In the genomic region with DNA sequence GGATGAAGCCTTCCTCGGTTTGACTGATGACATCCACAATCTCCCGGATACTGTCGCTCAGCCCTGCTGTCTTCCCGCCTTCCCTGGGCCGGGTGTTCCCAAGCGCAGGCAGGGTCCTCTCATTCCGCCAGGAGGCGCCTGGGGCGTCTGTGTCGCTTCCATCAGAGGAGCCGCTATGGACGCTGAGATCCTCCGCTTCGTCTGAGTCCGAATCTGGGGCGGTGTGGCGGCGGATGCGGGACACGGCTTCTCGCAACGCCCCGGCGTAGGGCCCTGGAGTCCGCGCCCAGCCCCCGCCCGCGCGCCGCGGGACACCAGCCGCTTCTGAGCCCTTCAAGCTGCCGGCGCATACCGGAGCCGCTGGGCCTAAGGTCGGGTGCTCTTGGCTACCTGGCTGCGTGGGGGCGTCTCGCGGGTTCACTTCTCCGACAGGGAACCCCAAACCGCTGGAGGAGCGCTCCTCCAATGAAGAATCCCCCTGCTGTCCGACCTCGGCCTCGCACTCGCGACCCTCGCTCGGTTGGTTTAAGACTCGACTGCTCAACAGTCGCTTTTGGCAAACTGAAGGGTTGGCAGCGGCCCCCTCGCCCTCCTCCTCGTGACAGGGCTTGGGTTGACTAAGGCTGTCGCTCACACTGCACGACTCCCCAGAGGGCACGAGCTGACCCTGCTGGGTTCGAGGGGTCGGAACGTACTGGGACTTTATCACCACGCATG, we compare ENCODE assay signal across 8 mouse cellular contexts. TPM values are rescaled to one million over a fixed set of nuclear protein-coding genes. Genes with fewer than 3 reads are reported as not detected.
A peak's percentile ranks its signal among the peaks of the same experiment; 100 is the strongest.
DNase-seq lines count a peak whose midpoint lies in the region; ATAC-seq lines count a peak whose summit lies in the region.

No protein-coding gene starts in this region.

- DNase-seq in adrenal gland, adult 18-20 months (ENCODE audit: low spot score in 2 of 2), result peak; percentile 58 to 65
- peak; percentile 53 to 60 for DNase-seq in gastrocnemius, postnatal 36 days
- peak; percentile 85 for DNase-seq in intestine, embryonic 14.5 days (ENCODE audit: low spot score)
- peak; percentile 74 for DNase-seq in left cerebral cortex, postnatal 4 days
- peak; percentile 79 for DNase-seq in right cerebral cortex, postnatal 25 days

- intact Hi-C loops in gastrocnemius, postnatal 36 days (cut with DNase I), result no loop called here
- intact Hi-C loops in left cerebral cortex, postnatal 4 days (cut with DNase I), result no loop called here

- H3K4me2 ChIP-seq in intestine, embryonic 14.5 days (ENCODE audit: low read length), result peak overlapping the region; percentile 74

- 1% methylated on average over 64 of the region's 64 CpGs for WGBS in intestine, embryonic 14.5 days

- peak overlapping the region; percentile 23; the same call in 1 of the 2 replicates for H3K9ac ChIP-seq in intestine, embryonic 14.5 days (ENCODE audit: low read length)

- H3K27me3 ChIP-seq in intestine, embryonic 14.5 days (replicated peaks; ENCODE audit: control insufficient read depth, insufficient read depth, low read length), result peaks cover 96% of the 10 kb centered on the region

- H3K36me3 ChIP-seq in intestine, embryonic 14.5 days (ENCODE audit: control insufficient read depth, insufficient read depth, low read length), result no peaks in the 10 kb centered on the region

- H3K9me3 ChIP-seq in intestine, embryonic 14.5 days (ENCODE audit: control insufficient read depth, low read length), result no peaks in the 10 kb centered on the region

- peaks cover 15% of the 10 kb centered on the region for H3K4me1 ChIP-seq in intestine, embryonic 14.5 days (replicated peaks; ENCODE audit: control insufficient read depth, insufficient read depth, low read length)

- no peak overlapping the region for H3K27ac ChIP-seq in intestine, embryonic 14.5 days (ENCODE audit: low read depth)

- peak; percentile 28 for ATAC-seq in common myeloid progenitor, adult 5-6 weeks (replicated peaks; ENCODE audit: low read depth, poor library complexity, severe bottlenecking)
- peak; percentile 14; the same call in 1 of the 2 replicates for ATAC-seq in intestine, embryonic 14.5 days (replicated peaks; ENCODE audit: low FRiP score, low TSS enrichment, low read depth)
- ATAC-seq in megakaryocyte-erythroid progenitor cell, adult 5-6 weeks (replicated peaks; ENCODE audit: low FRiP score, low TSS enrichment, poor library complexity, severe bottlenecking), result peak; percentile 38; the same call in 1 of the 2 replicates
- no peak for ATAC-seq in erythroid progenitor cell, adult 5-6 weeks (replicated peaks; ENCODE audit: low FRiP score, poor library complexity, severe bottlenecking)

- H3K4me3 ChIP-seq in intestine, embryonic 14.5 days (ENCODE audit: low read depth, low read length), result peak overlapping the region; percentile 38

RNA-seq across cellular contexts. Expression of gene Ddn, which starts 3.8 kb away (rescaled TPM):
- total RNA-seq in adrenal gland, adult 18-20 months (2021), result not detected
- total RNA-seq in common myeloid progenitor, adult 5-6 weeks (2017), result 0.23 TPM in 1 of 2 replicates, not detected in the other
- under 1 TPM; 0.28 to 0.96 TPM for total RNA-seq in gastrocnemius, postnatal 36 days (2021)
- not detected in 2 replicates for polyA plus RNA-seq in intestine, embryonic 14.5 days (2014; fragmentation: Nextera tagmentation; extraction: Ambion mirVana)
- 100 to 1,000 TPM; 113 to 118 TPM for total RNA-seq in left cerebral cortex, postnatal 4 days (2021)
- not detected in 2 replicates for total RNA-seq in megakaryocyte-erythroid progenitor cell, adult 5-6 weeks (2014; fragmentation: Nextera tagmentation)
- 0.08 TPM in 1 of 2 replicates, not detected in the other for total RNA-seq in megakaryocyte-erythroid progenitor cell, adult 5-6 weeks (2017)
- total RNA-seq in erythroid progenitor cell, adult 5-6 weeks (2015; ENCODE audit: low replicate concordance), result not detected in 2 replicates
- not detected in 2 replicates for total RNA-seq in erythroid progenitor cell, adult 5-6 weeks (2017; ENCODE audit: low replicate concordance)

RNA-seq across cellular contexts. Expression of gene Wnt1, which starts 15.8 kb away (rescaled TPM):
- total RNA-seq in adrenal gland, adult 18-20 months (2021), result not detected
- not detected in 2 replicates for total RNA-seq in common myeloid progenitor, adult 5-6 weeks (2017)
- not detected for total RNA-seq in gastrocnemius, postnatal 36 days (2021)
- polyA plus RNA-seq in intestine, embryonic 14.5 days (2014; fragmentation: Nextera tagmentation; extraction: Ambion mirVana), result not detected in 2 replicates
- not detected for total RNA-seq in left cerebral cortex, postnatal 4 days (2021)
- not detected in 2 replicates for total RNA-seq in megakaryocyte-erythroid progenitor cell, adult 5-6 weeks (2014; fragmentation: Nextera tagmentation)
- total RNA-seq in megakaryocyte-erythroid progenitor cell, adult 5-6 weeks (2017), result not detected in 2 replicates
- not detected in 2 replicates for total RNA-seq in erythroid progenitor cell, adult 5-6 weeks (2015; ENCODE audit: low replicate concordance)
- total RNA-seq in erythroid progenitor cell, adult 5-6 weeks (2017; ENCODE audit: low replicate concordance), result not detected in 2 replicates

RNA-seq across cellular contexts. Expression of gene Prkag1, which starts 25.8 kb away (rescaled TPM):
- 10 to 100 TPM; 64.0 to 71.5 TPM for total RNA-seq in adrenal gland, adult 18-20 months (2021)
- 65.2 and 77.8 TPM in 2 replicates for total RNA-seq in common myeloid progenitor, adult 5-6 weeks (2017)
- 10 to 100 TPM; 39.3 to 50.3 TPM for total RNA-seq in gastrocnemius, postnatal 36 days (2021)
- polyA plus RNA-seq in intestine, embryonic 14.5 days (2014; fragmentation: Nextera tagmentation; extraction: Ambion mirVana), result 77.0 and 77.3 TPM in 2 replicates
- 10 to 100 TPM; 35.0 to 38.1 TPM for total RNA-seq in left cerebral cortex, postnatal 4 days (2021)
- 61.3 and 121 TPM in 2 replicates for total RNA-seq in megakaryocyte-erythroid progenitor cell, adult 5-6 weeks (2014; fragmentation: Nextera tagmentation)
- total RNA-seq in megakaryocyte-erythroid progenitor cell, adult 5-6 weeks (2017), result 120 and 143 TPM in 2 replicates
- 58.0 and 61.2 TPM in 2 replicates for total RNA-seq in erythroid progenitor cell, adult 5-6 weeks (2015; ENCODE audit: low replicate concordance)
- 73.0 and 87.4 TPM in 2 replicates for total RNA-seq in erythroid progenitor cell, adult 5-6 weeks (2017; ENCODE audit: low replicate concordance)

RNA-seq across cellular contexts. Expression of gene Wnt10b, which starts 27.5 kb away (rescaled TPM):
- 1 to 10 TPM in 1 of 2 experiments, under 1 TPM in 1; 0.36 to 3.1 TPM for total RNA-seq in adrenal gland, adult 18-20 months (2021)
- 0.64 TPM in 1 of 2 replicates, not detected in the other for total RNA-seq in common myeloid progenitor, adult 5-6 weeks (2017)
- under 1 TPM; 0.69 to 0.87 TPM for total RNA-seq in gastrocnemius, postnatal 36 days (2021)
- polyA plus RNA-seq in intestine, embryonic 14.5 days (2014; fragmentation: Nextera tagmentation; extraction: Ambion mirVana), result 0.12 TPM in 1 of 2 replicates, not detected in the other
- total RNA-seq in left cerebral cortex, postnatal 4 days (2021), result under 1 TPM; 0.36 to 0.40 TPM
- not detected in 2 replicates for total RNA-seq in megakaryocyte-erythroid progenitor cell, adult 5-6 weeks (2014; fragmentation: Nextera tagmentation)
- not detected in 2 replicates for total RNA-seq in megakaryocyte-erythroid progenitor cell, adult 5-6 weeks (2017)
- 0.36 TPM in 1 of 2 replicates, not detected in the other for total RNA-seq in erythroid progenitor cell, adult 5-6 weeks (2015; ENCODE audit: low replicate concordance)
- total RNA-seq in erythroid progenitor cell, adult 5-6 weeks (2017; ENCODE audit: low replicate concordance), result not detected in 2 replicates

RNA-seq across cellular contexts. Expression of gene Arf3, which starts 42.5 kb away (rescaled TPM):
- 100 to 1,000 TPM; 104 to 145 TPM for total RNA-seq in adrenal gland, adult 18-20 months (2021)
- total RNA-seq in common myeloid progenitor, adult 5-6 weeks (2017), result 27.0 and 32.8 TPM in 2 replicates
- total RNA-seq in gastrocnemius, postnatal 36 days (2021), result 1 to 10 TPM; 7.4 to 8.2 TPM
- 34.6 and 37.1 TPM in 2 replicates for polyA plus RNA-seq in intestine, embryonic 14.5 days (2014; fragmentation: Nextera tagmentation; extraction: Ambion mirVana)
- 100 to 1,000 TPM; 318 to 348 TPM for total RNA-seq in left cerebral cortex, postnatal 4 days (2021)
- total RNA-seq in megakaryocyte-erythroid progenitor cell, adult 5-6 weeks (2014; fragmentation: Nextera tagmentation), result 22.5 and 23.2 TPM in 2 replicates
- total RNA-seq in megakaryocyte-erythroid progenitor cell, adult 5-6 weeks (2017), result 16.9 and 22.1 TPM in 2 replicates
- total RNA-seq in erythroid progenitor cell, adult 5-6 weeks (2015; ENCODE audit: low replicate concordance), result 5.4 and 7.6 TPM in 2 replicates
- 4.6 and 4.8 TPM in 2 replicates for total RNA-seq in erythroid progenitor cell, adult 5-6 weeks (2017; ENCODE audit: low replicate concordance)

Comparison
In these comparisons a context has a peak if more than half of its experiments do, and no peak if none do; other contexts are left out.
1. RNA of gene Ddn, which starts 3.8 kb away (total RNA-seq): 113 to 118 TPM in left cerebral cortex, postnatal 4 days; 0.28 to 0.96 TPM in gastrocnemius, postnatal 36 days, not detected in adrenal gland, adult 18-20 months, 0.23 TPM in common myeloid progenitor, adult 5-6 weeks, 0.08 TPM in megakaryocyte-erythroid progenitor cell, adult 5-6 weeks and not detected in erythroid progenitor cell, adult 5-6 weeks; every median in the first group is over 10 times any median in the second.
2. Peak in every context shown above with its lines, with median percentiles within 50 percentile points of each other: DNase-seq.